Mouse (Mus musculus) stomach, postnatal 0 days (tissue): ENCODE measurements at regions not wholly inside any gene's neighbourhood (a gene's known extent, or its start where the extent isn't known, plus 50 kb on each side); places are given as distances from the start of the nearest gene placed in this dataset.

ENCODE experiments used
- CTCF ChIP-seq: IDR thresholded peaks from 2 replicates; pipeline ENCODE4 v1.5.1; 2016; ENCODE audit warnings: antibody characterized with exemption, low read depth, mild to moderate bottlenecking, moderate library complexity
- EP300 ChIP-seq: optimal IDR thresholded peaks from 2 replicates; pipeline ENCODE3; 2016; ENCODE audit warnings: antibody characterized with exemption

DNA sequence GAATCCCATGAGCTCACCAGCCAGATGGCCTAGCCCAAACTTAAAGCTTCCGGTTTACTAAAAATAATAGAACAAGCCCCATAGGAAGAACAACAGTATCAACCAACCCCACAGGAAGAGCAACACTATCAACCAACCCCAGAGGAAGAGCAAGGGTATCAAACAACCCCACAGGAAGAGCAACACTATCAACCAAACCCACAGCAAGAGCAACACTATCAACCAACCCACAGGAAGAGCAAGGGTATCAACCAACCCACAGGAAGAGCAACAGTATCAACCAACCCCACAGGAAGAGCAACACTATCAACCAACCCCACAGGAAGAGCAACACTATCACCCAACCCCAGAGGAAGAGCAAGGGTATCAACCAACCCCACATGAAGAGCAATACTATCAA lies 59.0 kb upstream of the 1700016C15Rik start:
- no peak for TF ChIP-seq CTCF
- TF ChIP-seq EP300, result no peak
